Mouse (Mus musculus): ENCODE measurements around the gene Lrrn4. TPM values are rescaled to one million over a fixed set of nuclear protein-coding genes. Genes with fewer than 3 reads are reported as not detected.

Lrrn4 gene
- total RNA-seq (2014; fragmentation: Nextera tagmentation), result not detected in 2 replicates
- total RNA-seq (2017), result not detected in 2 replicates

DNA sequence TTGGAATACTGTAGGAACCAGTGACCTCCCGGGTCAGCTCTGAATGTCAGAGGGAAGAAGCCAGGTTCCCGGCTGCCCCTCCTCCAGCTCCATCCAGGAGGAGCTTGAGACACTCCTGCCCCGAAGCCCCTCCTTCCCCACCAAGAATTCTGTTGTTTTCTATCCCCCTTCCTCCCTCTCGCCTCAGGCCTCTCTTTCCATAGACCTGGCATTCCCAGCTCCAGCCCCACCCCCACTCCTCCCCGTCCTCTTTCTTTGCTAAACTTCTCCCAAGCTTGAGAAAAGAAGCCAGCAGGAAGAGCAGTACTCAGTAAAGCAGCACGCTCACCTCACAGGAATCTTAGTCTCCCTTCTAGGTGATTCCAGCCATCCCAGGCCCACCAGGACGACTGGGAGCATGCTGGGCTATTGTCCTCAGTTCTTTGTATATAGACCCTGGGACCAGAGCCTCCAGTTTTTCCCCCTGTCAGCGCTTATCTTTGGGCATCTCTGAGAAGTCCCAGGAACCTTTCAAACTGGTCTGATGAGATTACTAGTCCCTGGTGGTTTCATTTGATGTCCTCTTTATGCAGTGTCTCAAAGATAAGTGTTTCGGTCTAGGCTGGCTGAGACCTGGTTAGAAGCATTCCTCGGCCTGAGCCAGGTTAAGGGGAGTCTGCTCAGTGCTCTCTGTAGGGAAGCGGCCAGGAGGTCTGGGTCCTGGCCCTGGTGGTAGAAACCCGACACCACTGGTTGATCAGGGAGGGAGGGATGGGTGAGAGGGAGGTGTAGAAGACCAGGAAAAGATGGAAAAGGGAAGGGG is at the start of gene Lrrn4:
TSS of gene Lrrn4 (minus strand) at position 48 of the 802 bp plus-strand sequence.
- ATAC-seq (replicated peaks; ENCODE audit: low FRiP score, low TSS enrichment, poor library complexity, severe bottlenecking), result no peak

DNA sequence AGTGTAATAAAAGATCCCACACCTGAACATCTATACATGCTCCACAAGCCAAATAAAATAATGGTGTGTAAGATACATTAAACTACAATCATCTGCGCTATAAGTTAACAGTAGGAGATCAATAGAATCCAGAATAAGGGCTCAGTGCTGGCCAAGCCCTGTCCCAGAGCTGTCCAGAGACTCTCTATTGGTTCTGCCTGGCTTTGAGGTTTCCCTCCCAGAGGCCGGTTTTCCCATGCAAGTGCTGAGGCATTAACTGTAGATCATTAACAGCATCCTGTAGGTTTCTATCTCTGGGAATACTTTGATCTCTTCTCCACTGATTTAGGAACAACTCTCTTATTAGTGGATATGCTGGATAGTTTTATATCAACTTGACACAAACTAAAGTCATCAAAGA is 48.3 kb upstream of the Lrrn4 start:
- ATAC-seq (replicated peaks; ENCODE audit: low FRiP score, low TSS enrichment, poor library complexity, severe bottlenecking), result no peak

DNA sequence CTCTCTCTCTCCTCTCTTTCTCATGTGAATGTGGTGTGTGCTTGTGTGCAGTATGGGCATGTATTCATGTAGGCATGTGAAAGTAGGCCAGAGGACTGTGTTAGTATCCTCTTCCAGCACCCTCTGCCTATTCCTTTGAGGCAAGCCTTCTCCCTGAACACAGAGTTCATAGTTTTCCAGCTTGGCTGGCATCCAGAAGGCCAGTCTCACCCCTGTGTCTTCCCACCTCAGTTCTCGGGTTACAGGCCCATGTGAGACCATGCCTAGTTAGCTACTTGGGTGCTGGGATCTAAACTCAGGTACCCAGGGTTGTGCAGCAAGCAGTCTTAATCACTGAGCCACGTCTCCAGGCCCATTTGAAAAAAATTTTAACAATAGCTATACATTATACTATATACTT is 47.2 kb upstream of the Lrrn4 start:
- ATAC-seq (replicated peaks; ENCODE audit: low FRiP score, low TSS enrichment, poor library complexity, severe bottlenecking), result no peak

DNA sequence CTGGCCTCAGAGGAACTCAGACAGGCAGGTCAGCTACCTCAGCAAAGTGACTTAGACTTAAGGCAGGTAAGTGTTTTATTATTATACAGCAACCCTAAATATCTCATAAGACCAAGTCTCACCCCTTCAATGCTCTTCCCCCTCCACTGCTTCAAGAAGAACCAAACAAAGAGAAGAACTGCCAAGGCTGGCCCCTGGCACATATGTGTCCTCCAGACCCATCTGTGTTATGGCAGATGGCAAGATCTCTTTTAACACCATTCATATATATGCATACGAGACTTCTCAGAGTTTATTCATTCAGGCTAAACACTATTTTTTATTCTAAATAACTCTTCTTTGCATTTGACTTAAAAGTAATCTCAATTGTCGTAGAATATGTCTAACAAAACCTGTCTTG is 46.6 kb upstream of the Lrrn4 start:
- no peak for ATAC-seq (replicated peaks; ENCODE audit: low FRiP score, low TSS enrichment, poor library complexity, severe bottlenecking)

DNA sequence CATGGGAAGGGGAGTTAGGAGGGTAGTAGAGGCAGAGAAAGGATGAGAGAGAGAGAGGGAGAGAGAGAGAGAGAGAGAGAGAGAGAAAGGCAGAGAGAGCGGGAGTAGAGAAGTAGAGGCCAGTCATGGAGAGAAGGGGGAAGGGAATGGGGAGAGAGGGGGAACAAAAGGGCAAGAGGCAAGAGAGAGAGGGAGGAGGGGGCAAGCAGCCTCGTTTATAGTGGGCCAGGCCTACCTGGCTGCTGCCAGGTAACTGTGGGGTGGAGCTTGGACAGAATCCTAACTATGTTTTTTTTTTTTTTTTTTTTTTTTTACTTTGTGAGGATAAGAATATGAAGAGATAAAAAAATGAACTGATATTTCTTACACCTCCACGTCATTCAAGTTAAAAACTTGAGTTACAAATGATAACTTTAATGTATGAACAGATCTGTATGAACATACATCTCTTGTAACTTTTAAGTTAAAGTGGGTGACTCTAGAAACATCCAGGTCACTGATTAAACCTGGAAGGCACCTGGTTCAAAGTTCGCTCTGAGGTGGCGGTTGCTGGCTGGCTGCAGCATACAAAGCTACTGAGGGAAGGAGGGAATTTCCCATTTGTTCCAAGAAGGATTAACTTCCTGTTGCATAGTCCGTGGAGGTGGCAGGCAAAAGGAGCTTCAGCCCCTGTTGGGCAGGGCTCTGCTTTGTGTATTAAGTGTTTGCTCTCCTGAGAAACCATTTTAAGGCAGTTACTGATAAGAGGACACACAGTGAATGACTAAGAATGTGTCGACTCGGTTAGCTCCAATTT is 42.8 kb upstream of the Lrrn4 start:
- no peak for ATAC-seq (replicated peaks; ENCODE audit: low FRiP score, low TSS enrichment, poor library complexity, severe bottlenecking)

DNA sequence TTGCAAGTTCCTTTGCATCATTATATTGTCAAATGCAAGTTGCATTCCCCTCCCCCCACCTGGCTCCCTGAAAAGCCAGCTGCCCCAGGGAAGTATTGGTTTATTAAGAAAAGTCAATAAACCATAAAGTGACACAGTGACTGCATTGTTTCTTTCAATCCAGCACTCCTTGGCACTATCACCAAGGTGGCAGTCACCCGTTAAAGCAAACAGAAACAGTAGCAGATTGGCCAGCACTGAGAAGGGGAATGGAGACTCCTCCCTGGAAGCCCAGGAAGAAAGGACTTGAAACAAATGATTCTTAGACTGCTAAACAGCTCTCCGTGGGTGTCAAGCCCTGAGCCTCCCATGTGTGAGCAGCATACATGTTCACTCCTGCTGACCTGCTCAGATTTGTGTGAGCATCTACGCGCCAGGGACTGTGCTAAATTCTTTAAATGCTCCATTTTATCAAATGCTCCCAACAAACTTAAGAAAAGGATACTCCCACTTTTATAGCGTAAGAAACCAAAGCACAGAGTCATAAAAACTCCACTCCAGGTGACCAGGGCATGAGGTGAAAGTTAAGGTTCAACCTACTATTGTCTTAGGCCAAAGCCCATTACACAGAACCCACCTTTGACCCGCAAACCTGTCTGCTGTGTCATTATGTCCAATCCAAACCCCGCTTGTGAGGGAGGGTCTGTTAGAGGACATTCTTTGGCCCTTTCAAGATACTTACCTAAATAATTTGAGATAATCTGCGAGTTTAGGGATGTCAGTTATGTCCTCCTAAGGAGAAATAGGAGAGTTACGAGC is 41.6 kb upstream of the Lrrn4 start:
- ATAC-seq (replicated peaks; ENCODE audit: low FRiP score, low TSS enrichment, poor library complexity, severe bottlenecking), result no peak

DNA sequence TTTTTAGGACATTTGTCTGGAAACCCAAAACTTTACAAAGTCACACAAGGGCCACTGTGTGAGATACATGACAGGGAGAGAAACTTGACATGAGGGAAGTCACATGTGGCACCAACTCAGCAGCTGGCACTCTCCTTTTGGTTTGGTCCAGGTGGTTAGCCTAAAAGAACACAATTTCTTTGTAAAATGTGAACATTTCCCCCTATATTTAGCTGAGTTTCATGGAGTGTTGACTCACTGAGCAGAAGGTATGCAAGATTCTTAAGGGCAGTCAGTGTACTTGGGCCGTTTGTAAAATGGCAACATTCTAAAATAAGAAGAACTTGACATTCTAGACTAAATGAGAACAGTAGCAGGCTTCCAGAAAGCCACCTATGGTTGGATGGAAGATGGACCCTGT is 34.1 kb upstream of the Lrrn4 start:
- no peak for ATAC-seq (replicated peaks; ENCODE audit: low FRiP score, low TSS enrichment, poor library complexity, severe bottlenecking)

DNA sequence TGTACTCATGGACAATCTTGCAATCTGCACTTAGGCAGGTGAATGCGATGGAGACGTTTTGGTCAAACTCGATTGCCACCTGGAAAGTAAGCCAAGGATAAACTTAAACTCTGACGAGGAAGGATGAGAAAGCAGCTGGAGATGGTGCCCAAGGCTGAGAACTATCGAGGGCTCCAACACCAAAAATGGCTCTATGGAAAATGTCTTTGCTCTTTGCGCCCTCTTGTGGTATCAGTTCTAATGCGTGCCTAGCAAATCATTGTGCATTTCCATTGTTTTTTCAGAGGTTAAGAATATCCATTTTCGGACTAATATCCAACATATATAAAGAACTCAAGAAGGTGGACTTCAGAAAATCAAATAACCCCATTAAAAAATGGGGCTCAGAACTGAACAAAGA is 26.1 kb upstream of the Lrrn4 start:
- ATAC-seq (replicated peaks; ENCODE audit: low FRiP score, low TSS enrichment, poor library complexity, severe bottlenecking), result peak; percentile 33; the same call in 1 of the 2 replicates

DNA sequence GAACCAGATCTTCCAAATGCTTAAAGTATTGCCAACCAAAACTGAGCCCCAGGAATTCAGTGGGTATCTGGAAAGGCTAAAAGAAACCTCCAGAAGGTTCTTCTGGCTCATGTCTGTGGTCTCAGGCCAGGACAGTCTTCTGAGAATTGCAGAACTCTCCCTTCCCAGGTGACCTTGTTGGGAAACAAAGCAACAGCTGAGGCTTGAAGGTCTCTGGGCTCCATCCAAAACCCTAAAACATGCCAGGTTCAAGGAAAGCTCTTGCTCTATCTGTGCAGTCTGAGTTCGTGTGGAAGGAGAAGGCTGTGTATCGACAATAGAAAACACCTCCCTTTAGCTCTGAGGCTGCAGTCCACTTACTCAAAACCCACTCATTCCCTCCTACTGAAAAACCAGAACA is 24.3 kb upstream of the Lrrn4 start:
- no peak for ATAC-seq (replicated peaks; ENCODE audit: low FRiP score, low TSS enrichment, poor library complexity, severe bottlenecking)

DNA sequence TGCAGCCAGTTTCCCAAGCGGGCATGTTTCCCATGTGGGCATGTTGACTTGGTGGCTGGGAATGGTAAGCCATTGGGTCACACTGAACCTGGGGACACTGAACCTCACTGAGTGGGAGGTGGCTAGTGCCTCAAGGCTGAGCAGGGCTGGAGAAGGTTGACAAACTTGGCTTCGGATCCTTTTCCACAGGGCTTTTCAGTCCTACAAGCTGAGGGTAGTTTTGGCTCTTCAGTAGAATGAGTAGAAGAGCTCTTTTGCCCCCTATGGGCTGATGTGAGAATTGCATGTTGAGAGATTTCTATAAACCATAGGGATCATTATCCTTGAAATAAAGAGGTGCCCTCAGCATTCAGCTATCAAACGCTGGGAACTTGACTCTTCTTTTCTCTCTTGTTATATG is 22.8 kb upstream of the Lrrn4 start:
- peak; percentile 89 for ATAC-seq (replicated peaks; ENCODE audit: low FRiP score, low TSS enrichment, poor library complexity, severe bottlenecking)

DNA sequence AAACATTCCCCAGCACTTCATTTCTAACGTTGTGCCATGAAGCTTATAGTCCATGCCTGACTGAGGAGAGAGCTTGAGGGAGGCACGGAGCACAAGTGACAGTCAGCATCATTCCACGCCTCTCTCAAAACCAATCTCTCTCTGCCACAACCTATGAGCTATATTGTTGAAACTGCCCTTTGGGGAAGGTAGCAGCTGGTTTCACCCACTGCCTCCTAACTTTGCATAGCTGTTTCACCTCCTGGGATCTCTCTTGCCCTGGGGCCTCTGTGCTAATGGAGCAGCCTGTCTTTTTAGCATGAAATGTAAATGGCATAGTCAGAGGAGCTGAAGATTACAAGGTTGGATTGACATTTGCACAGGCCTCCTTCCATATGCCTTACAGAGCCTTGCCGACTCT is 21.4 kb upstream of the Lrrn4 start:
- ATAC-seq (replicated peaks; ENCODE audit: low FRiP score, low TSS enrichment, poor library complexity, severe bottlenecking), result no peak

DNA sequence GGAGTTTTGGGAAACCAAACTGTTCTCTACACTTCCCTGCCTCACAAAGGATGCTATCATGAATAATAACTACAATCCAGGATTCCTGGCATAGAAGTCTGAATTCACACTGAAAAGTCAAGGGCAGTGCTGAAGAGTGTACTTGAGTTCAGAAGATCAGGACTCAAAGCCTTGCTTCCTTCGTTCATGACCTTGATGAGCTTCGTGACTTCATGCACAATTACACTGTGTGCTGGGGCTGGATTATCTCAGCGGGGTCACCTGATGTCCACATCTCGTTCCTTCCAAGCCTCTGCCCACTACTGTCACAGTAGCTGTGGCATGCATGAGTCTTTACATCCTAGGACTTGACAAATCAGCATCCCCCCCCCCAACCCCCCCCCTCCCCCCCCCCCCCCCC is 20.9 kb upstream of the Lrrn4 start:
- no peak for ATAC-seq (replicated peaks; ENCODE audit: low FRiP score, low TSS enrichment, poor library complexity, severe bottlenecking)

DNA sequence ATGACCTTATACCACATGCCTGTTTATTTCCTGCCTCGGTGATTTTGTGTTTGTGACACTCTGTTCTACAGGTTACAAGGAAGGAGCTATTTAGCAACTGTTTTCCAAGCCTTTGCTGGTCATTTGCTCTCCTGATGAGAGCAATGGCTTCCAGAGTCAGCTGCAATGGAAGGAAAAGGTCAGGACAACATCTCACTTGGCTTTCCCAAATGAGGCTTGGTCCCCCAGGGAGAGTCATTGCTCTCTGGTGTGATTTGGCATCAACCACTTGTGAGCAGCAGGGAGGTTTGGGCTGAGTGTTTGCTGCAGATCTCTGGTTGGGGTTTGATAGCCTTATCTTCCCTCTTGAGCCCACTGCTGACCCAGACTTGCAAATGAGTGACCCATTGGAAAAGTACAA is 19.9 kb upstream of the Lrrn4 start:
- no peak for ATAC-seq (replicated peaks; ENCODE audit: low FRiP score, low TSS enrichment, poor library complexity, severe bottlenecking)

DNA sequence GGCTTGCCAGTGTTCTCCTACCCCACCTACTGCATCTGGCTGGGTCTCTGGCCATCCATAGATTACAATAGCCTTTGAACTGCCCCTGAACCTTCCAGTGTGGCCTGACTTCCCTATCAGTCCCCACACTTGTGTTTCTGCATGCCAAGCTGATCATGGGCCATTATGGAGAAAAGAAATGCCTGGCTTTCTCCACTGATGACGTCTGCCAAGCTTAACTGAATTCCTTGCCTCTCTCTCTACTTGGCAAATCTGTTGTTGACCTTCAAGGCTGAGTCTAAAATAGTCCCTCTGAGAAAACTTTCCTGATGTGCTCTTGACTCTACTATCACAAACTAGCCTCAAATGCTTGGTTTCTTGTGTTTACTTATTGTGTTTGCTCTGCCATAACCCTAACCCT is 17.5 kb upstream of the Lrrn4 start:
- no peak for ATAC-seq (replicated peaks; ENCODE audit: low FRiP score, low TSS enrichment, poor library complexity, severe bottlenecking)

DNA sequence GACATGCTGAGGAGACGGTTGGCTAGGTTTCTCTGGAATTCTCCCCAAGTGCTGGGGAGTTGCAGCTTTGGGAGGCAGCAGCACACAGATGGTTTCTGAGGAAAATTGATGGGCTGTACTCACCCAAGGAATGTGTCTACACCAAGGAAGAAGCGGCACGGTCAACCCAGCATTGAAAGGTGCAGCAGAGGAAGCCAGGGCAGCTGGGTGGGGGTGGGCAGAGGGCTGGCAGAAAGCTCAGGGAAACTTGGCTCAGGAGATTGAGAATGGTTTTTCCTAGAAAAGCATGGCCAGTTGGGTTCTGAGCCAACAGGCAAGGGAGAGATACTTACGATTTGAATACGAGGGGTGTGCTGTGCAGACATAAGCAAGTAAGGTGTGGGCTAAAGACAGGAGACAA is 13.1 kb upstream of the Lrrn4 start:
- ATAC-seq (replicated peaks; ENCODE audit: low FRiP score, low TSS enrichment, poor library complexity, severe bottlenecking), result no peak

DNA sequence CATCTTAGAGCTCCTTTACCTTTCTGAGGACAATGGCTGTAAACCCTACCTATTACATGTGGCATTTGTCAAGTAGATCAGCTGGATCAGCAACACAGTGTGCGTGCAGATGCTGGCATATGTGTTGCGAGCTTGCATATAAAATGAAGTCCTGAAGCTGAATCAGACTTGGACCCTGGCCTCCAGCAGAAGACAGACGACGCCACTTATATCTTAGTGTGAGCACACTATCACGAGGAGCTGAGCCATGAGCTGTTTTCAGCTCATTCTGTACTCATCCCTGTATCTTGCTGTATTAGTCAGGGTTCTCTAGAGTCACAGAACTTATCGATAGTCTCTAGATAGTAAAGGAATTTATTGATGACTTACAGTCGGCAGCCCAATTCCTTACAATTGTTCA is 4.6 kb upstream of the Lrrn4 start:
- no peak for ATAC-seq (replicated peaks; ENCODE audit: low FRiP score, low TSS enrichment, poor library complexity, severe bottlenecking)

DNA sequence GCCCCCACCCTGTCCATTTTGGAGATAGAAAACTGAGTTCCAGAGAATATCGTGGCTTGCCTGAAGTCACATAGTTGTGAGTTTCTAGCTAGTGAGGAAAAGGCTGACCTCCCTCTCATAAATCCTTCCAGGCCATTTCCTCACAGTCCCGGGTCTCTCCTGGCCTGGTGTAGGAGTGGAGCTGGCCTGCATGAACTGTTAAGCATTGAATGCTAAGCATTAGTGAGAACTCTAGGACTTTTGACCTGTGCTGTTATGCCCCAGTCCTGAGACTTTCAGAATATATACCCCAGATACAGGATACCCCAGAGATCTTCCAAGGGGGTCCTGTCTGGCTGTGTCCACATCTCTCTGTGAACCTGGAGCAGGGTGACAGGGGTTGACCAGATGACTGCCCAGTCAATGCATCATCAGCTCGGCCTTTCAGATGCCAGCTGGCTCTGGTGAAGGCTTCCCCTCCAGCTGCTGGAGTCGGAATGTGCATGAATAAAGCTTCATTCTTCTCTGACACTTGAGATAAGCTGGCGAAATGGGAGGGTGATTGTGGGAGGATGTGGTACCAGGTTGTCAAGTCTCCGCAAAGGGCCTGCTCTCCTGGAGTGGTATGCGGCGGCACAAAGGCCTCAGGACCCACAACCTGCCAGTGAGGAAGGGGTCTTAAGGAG is 3.7 kb upstream of the Lrrn4 start:
- no peak for ATAC-seq (replicated peaks; ENCODE audit: low FRiP score, low TSS enrichment, poor library complexity, severe bottlenecking)

DNA sequence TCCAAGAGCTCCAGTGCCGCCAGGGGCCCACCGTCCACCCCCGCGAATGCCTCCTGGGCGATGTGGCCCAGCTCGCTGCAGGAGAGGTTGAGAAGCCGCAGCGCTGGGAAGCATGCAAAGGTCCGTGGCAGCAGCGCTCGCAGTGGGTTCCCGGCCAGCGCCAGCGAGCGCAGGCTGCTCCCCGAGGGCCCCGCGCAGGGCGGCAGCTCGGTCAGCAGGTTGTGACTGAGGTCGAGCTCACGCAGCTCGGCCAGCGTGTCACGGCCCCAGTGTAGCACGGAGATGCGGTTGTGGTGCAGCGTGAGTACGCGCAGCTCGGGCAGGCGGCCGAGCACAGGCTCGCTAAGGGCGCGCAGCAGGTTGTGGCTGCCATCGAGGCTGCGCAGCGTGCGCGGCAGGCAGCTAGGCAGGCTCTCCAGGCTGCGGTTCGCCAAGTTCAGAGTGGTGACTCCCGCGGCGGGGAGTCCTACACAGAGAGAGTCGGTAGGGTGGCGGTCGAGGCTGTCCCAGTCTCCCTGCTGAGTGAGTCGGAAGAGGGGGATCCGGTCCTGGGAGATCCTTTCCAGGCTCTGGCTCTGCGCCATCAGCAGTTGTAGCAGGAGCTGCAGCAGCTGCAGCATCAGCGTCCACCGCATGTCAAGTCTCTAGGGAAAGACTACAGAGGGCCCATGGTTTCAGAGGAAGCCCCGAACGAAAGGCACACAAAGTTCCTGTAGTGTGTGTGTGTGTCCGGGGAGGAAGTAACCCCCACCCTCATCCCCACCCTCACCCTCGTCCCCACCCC is 1.2 kb downstream of the Lrrn4 start:
- ATAC-seq (replicated peaks; ENCODE audit: low FRiP score, low TSS enrichment, poor library complexity, severe bottlenecking), result peak; percentile 38; the same call in 1 of the 2 replicates

DNA sequence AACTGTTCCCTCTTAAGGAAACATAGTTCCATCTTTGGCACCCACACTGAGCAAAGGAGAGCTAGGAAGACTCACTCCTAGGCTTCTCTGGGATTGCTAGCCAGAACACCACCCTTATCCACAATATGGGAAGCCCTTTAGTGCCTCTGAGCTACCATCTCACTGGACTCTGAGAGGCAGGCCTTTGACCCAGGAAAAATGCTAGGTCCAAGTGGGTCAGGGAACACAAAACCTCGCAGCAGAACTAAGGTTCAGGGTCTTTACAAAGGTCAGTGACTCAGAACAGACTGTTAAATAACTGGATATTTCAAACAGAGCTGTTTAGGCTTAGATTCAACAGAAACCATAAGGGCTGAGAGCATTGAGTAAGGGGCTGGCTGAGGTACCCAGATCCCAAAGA is 3.7 kb downstream of the Lrrn4 start:
- no peak for ATAC-seq (replicated peaks; ENCODE audit: low FRiP score, low TSS enrichment, poor library complexity, severe bottlenecking)
